Mouse (Mus musculus) heart, adult 11 months (tissue): Measurements from ENCODE around the gene Dusp22.
A peak's percentile ranks its signal among the peaks of the same experiment; 100 is the strongest.

Experiments
- DNase-seq: peaks from one replicate; pipeline ENCODE4 v3.0.0; 2022

The Dusp22 gene

GRCm38 (mm10) chr13:30659613-30660505, at the start of gene Dusp22:
TSS of gene Dusp22 (plus strand) at chr13:30659999.
- DNase-seq, result peak; percentile 100

- peak; percentile 89 for DNase-seq
These were observed 47.6 kb upstream of the Dusp22 start for GRCm38 (mm10) chr13:30612079-30612794.

GRCm38 (mm10) chr13:30619684-30620083, 40.1 kb upstream of the Dusp22 start:
- peak; percentile 25 for DNase-seq

- no peak for DNase-seq
These were observed 31.4 kb upstream of the Dusp22 start for GRCm38 (mm10) chr13:30628195-30629048.

GRCm38 (mm10) chr13:30629794-30630410, 29.9 kb upstream of the Dusp22 start:
- no peak for DNase-seq

- DNase-seq, result peak; percentile 89
These were observed 26.8 kb upstream of the Dusp22 start for GRCm38 (mm10) chr13:30632998-30633397.

- peak; percentile 66 for DNase-seq
These were observed 23.3 kb upstream of the Dusp22 start for GRCm38 (mm10) chr13:30636453-30636852.

GRCm38 (mm10) chr13:30638378-30639115, 21.3 kb upstream of the Dusp22 start:
- DNase-seq, result peak; percentile 49

- DNase-seq, result peak; percentile 16
These were observed 17.7 kb upstream of the Dusp22 start for GRCm38 (mm10) chr13:30642053-30642452.

GRCm38 (mm10) chr13:30648461-30648860, 11.3 kb upstream of the Dusp22 start:
- peak; percentile 18 for DNase-seq

GRCm38 (mm10) chr13:30649197-30649596, 10.6 kb upstream of the Dusp22 start:
- DNase-seq, result peak; percentile 57

GRCm38 (mm10) chr13:30650684-30651083, 9.1 kb upstream of the Dusp22 start:
- DNase-seq, result peak; percentile 70

GRCm38 (mm10) chr13:30653051-30653450, 6.7 kb upstream of the Dusp22 start:
- DNase-seq, result peak; percentile 24

GRCm38 (mm10) chr13:30654463-30654862, 5.3 kb upstream of the Dusp22 start:
- DNase-seq, result peak; percentile 85

- DNase-seq, result peak; percentile 29
These were observed 2.9 kb upstream of the Dusp22 start for GRCm38 (mm10) chr13:30656909-30657308.

- DNase-seq, result peak; percentile 79
These were observed 2.0 kb upstream of the Dusp22 start for GRCm38 (mm10) chr13:30657779-30658178.

- peak; percentile 84 for DNase-seq
These were observed 1.4 kb upstream of the Dusp22 start for GRCm38 (mm10) chr13:30658201-30658996.

GRCm38 (mm10) chr13:30665261-30665660, 5.5 kb downstream of the Dusp22 start:
- DNase-seq, result peak; percentile 79

GRCm38 (mm10) chr13:30666537-30666936, 6.7 kb downstream of the Dusp22 start:
- DNase-seq, result no peak

- no peak for DNase-seq
These were observed 8.5 kb downstream of the Dusp22 start for GRCm38 (mm10) chr13:30668301-30668700.

GRCm38 (mm10) chr13:30669277-30669676, 9.5 kb downstream of the Dusp22 start:
- no peak for DNase-seq
